Mouse (Mus musculus) testis, adult 2 months (tissue): ENCODE measurements around the gene Taco1. TPM values are rescaled to one million over a fixed set of nuclear protein-coding genes. Genes with fewer than 3 reads are reported as not detected.
A peak's percentile ranks its signal among the peaks of the same experiment; 100 is the strongest.

Experiments used
- H3K27ac ChIP-seq: fragments of 200-500 bp; 2 replicates; pipeline ENCODE4 v1.5.1; 2012; ENCODE audit warnings: low read depth, low read length; ENCODE audit not compliant: control insufficient read depth, insufficient read depth
- H3K27me3 ChIP-seq: fragments of 200-500 bp; 2 replicates; pipeline ENCODE4 v1.6.1; 2012; ENCODE audit warnings: mild to moderate bottlenecking, low read length, moderate library complexity; ENCODE audit not compliant: control insufficient read depth, insufficient read depth
- H3K36me3 ChIP-seq: fragments of 200-500 bp; 2 replicates; pipeline ENCODE4 v1.6.1; 2012; ENCODE audit warnings: mild to moderate bottlenecking, low read length; ENCODE audit not compliant: control insufficient read depth, insufficient read depth
- H3K4me1 ChIP-seq: fragments of 200-500 bp; 2 replicates; pipeline ENCODE4 v1.6.1; 2012; ENCODE audit warnings: low read length; ENCODE audit not compliant: control insufficient read depth, insufficient read depth
- H3K4me3 ChIP-seq: fragments of 200-500 bp; 2 replicates; pipeline ENCODE4 v1.5.1; 2012; ENCODE audit warnings: low read depth, mild to moderate bottlenecking, low read length, moderate library complexity, mixed read lengths; ENCODE audit not compliant: control insufficient read depth
- CTCF ChIP-seq: fragments of 200-500 bp; IDR thresholded peaks from 2 replicates; pipeline ENCODE4 v1.5.1; 2012; ENCODE audit warnings: low read depth, mild to moderate bottlenecking, inconsistent platforms, low read length, moderate library complexity; ENCODE audit not compliant: control insufficient read depth, insufficient read depth, insufficient replicate concordance
- POLR2A ChIP-seq: fragments of 200-500 bp; IDR thresholded peaks from 2 replicates; pipeline ENCODE4 v1.6.1; 2012; ENCODE audit warnings: low read depth, mild to moderate bottlenecking, inconsistent platforms, low read length, moderate library complexity; ENCODE audit not compliant: control insufficient read depth
- polyA plus RNA-seq: library from polyadenylated mRNA; depleted of rRNA; stranded (reverse); fragments of >200 nt; gene quantifications from 2 replicates; pipeline ENCODE4 v1.2.3, GENCODE M21; 2012; rRNA removed

Gene Taco1
- polyA plus RNA-seq, 1 experiment: 3.5 TPM

DNA sequence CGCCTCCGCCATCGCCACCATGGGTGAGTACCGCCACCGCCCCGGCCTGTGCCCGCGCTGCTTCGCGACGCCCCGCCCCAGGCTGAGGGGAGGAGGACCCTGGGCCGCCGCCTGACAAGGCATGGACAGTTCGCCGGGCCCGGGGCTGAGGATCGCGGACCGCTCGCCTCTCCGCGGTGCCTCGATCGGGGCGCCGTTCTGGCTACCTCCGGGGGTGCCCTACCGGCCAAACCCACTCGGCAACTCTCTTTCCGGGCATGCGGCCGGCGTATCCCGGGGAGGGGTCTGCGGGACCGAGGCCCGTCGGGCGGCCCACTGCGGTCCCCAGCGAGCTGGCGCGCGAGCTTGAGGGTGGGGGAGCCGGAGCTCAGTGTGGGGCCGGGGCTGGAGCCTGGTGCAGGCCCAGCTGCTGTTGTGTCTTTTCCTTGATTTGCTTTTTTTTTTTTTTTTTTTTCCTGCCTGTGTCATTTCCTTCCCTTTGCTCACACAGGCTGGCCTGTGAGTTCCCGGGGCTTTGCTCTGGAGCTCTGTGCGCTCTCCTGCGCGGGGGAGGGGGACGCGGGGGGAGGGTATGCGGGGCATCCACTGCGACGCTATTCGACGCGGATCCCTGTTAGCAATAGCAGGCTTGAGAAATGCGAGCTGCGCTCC, 19.2 kb downstream of the Taco1 start:
- H3K4me1 ChIP-seq: peaks cover 3% of the 10 kb centered on the region
- H3K27me3 ChIP-seq: no peaks in the 10 kb centered on the region
- no peaks in the 10 kb centered on the region for H3K36me3 ChIP-seq
- peak overlapping the region; percentile 96 for H3K4me3 ChIP-seq
- H3K27ac ChIP-seq: peak overlapping the region; percentile 88
- no peak for TF ChIP-seq CTCF
- no peak for TF ChIP-seq POLR2A

DNA sequence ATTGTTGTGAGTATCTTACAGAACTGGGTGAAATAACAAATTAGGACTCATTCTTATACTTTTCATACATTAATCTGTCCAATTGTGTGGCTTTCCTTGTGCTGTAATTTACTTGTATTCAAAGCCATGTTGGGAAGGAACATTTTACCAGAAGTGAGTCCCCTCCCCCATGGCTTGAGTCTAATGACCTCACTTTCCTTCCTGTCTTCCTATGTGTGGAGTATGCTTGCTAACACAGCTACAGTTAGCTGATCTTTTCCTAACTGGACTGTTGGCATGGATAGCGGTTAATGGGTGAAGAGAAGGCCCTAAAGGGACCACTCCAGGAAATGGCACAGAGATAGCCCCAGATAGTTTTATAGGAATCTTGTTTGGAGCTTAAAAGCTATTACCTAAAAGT, 32.4 kb downstream of the Taco1 start:
- no peaks in the 10 kb centered on the region for H3K36me3 ChIP-seq
- no peaks in the 10 kb centered on the region for H3K4me1 ChIP-seq
- no peak for TF ChIP-seq POLR2A
- TF ChIP-seq CTCF: no peak
- H3K27me3 ChIP-seq: no peaks in the 10 kb centered on the region
- no peak overlapping the region for H3K27ac ChIP-seq
- no peak overlapping the region for H3K4me3 ChIP-seq

DNA sequence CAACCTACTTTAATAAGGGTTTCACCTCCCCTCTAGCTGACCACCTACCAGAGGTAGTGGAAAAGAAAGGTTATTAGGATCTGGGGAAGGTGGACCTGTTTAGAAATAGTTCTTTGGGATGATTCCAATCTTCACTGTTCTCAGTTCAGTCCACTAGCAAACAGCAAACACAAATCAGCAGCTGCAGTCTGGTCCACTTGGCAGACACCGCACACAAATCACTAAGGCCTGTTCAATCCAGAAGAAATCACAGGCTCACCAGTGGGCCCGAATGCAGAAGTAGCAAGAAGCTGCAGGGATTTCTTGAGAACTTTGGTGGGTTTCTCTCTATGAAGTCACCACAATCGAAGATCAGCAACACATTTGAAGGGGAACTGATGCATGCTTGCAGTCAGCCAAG, 37.0 kb downstream of the Taco1 start:
- H3K4me1 ChIP-seq: no peaks in the 10 kb centered on the region
- H3K36me3 ChIP-seq: no peaks in the 10 kb centered on the region
- H3K27ac ChIP-seq: no peak overlapping the region
- H3K27me3 ChIP-seq: no peaks in the 10 kb centered on the region
- TF ChIP-seq POLR2A: no peak
- no peak overlapping the region for H3K4me3 ChIP-seq

DNA sequence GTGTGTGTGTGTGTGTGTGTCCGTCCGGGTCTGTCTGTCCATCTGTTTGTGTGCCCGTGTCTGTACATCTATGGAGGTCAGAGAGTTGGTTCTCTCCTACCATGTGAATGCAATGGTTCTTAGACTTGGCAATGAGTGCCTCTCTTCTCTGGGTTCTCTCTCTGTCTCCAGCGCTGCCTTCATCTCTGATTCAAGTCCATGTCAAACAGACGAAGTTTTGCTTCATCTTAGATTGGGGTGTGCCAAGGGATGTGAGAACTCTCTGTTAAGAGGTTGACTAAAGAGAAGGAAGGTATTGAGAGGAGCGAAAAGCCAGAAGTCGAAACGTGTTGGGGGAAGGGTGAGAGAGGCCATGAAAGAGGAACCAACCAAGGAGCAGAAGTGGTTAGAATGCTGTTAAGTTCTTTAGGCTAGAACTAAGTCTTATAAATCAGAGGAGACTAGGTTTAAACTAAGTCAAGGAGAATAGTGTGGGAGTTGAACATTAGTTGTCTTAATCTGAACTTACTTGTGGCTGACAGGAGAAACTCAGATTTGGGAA, 40.3 kb downstream of the Taco1 start:
- Histone ChIP-seq H3K4me1 (no peaks in the 10 kb centered on the region), H3K27me3 (no peaks in the 10 kb centered on the region), H3K27ac (no peak overlapping the region), H3K36me3 (no peaks in the 10 kb centered on the region; the same call in 1 of the 2 replicates), H3K4me3 (no peak overlapping the region)
- TF ChIP-seq POLR2A: no peak
- no peak for TF ChIP-seq CTCF

DNA sequence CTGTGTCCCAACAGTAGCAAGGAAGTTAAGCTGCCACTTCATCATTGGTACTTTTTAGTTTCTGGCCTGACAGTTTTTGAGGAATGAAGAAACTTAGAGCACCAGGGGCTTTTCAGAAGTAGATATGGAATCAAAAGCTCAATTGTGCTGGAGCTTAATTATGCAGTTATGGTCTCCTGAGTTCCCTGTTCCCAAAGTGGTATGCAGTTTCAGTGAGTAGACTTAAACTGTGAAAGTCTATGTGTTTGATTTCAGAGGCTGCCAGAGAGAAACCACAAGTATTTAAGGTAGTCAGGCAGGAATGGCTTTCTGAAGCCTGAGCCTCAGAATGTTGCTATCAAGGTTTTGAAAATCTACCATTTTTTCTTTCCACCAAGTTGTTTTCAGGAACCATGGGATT, 45.8 kb downstream of the Taco1 start:
- H3K27me3 ChIP-seq: no peaks in the 10 kb centered on the region
- H3K27ac ChIP-seq: no peak overlapping the region
- no peak for TF ChIP-seq CTCF
- no peak for TF ChIP-seq POLR2A
- H3K36me3 ChIP-seq: no peaks in the 10 kb centered on the region; the same call in 1 of the 2 replicates
- H3K4me1 ChIP-seq: no peaks in the 10 kb centered on the region
- no peak overlapping the region for H3K4me3 ChIP-seq

DNA sequence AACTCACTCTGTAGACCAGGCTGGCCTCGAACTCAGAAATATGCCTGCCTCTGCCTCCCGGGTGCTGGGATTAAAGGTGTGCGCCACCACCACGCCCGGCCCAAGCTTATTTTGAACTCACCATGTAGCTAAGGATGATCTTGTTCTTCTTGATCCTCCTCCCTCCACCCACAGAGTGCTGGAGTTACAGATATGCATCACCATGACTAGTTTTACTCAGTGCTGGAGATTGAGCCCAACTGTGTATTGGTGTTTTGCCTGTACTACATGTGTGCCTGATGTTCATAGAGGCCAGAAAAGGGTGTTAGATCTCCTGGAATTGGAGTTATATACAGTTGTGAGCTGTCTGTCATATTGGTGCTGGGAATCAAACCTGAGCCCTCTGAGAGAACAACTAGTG, 56.4 kb downstream of the Taco1 start:
- H3K36me3 ChIP-seq: no peaks in the 10 kb centered on the region; the same call in 1 of the 2 replicates
- H3K4me3 ChIP-seq: no peak overlapping the region
- no peaks in the 10 kb centered on the region for H3K27me3 ChIP-seq
- no peaks in the 10 kb centered on the region for H3K4me1 ChIP-seq
- H3K27ac ChIP-seq: no peak overlapping the region
- TF ChIP-seq CTCF: no peak
- TF ChIP-seq POLR2A: no peak

DNA sequence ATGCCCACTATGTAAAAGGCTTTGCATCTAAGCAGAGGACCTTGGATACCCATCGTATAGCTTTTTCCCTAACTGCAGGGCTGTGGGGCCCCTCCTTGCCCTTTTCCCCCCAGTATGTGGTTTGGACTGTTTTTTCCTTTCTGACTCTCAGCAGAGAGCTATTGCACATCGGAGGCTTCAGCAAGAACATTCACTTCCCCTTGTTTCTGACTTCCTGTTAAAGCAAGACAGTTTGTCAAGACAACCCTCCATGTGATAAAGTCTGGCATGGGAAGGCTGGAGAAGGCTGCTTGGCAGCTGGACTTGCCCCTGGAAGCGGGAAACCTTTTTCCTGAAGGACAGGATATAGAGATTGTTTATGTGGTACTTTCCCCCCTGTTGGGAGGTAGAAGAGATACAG, 56.9 kb downstream of the Taco1 start:
- no peaks in the 10 kb centered on the region; the same call in 1 of the 2 replicates for H3K36me3 ChIP-seq

More for the DNA sequence above, 56.9 kb downstream of the Taco1 start:
- H3K4me1 ChIP-seq: no peaks in the 10 kb centered on the region
- H3K27ac ChIP-seq: no peak overlapping the region
- H3K4me3 ChIP-seq: no peak overlapping the region
- H3K27me3 ChIP-seq: no peaks in the 10 kb centered on the region
- TF ChIP-seq POLR2A (no peak), CTCF (no peak)

Other genes starting within 250 kb of the Taco1 start
- gene Cyb561, start 112.7 kb upstream of the Taco1 start, polyA plus RNA-seq: 21.8 and 36.1 TPM in 2 replicates
- gene Ace, start 98.1 kb upstream of the Taco1 start, polyA plus RNA-seq: 389 and 421 TPM in 2 replicates
- 78.7 and 82.6 TPM in 2 replicates for gene Ace3, start 71.4 kb upstream of the Taco1 start, polyA plus RNA-seq
- 0.41 and 0.46 TPM in 2 replicates for gene Kcnh6, start 57.9 kb upstream of the Taco1 start, polyA plus RNA-seq
- 65.9 and 66.7 TPM in 2 replicates for gene Dcaf7, start 29.2 kb upstream of the Taco1 start, polyA plus RNA-seq
- 10.5 and 11.3 TPM in 2 replicates for gene Map3k3, start 18.6 kb downstream of the Taco1 start, polyA plus RNA-seq
- gene Gm10840, start 94.8 kb downstream of the Taco1 start, polyA plus RNA-seq: 124 and 142 TPM in 2 replicates
- 1,077 and 1,168 TPM in 2 replicates for gene Limd2, start 94.8 kb downstream of the Taco1 start, polyA plus RNA-seq
- gene Strada, start 136.1 kb downstream of the Taco1 start, polyA plus RNA-seq: 153 and 157 TPM in 2 replicates
- 8.2 and 11.0 TPM in 2 replicates for gene Ccdc47, start 150.3 kb downstream of the Taco1 start, polyA plus RNA-seq
- gene Ddx42, start 150.9 kb downstream of the Taco1 start, polyA plus RNA-seq: 12.0 and 13.2 TPM in 2 replicates
- 16.0 and 17.2 TPM in 2 replicates for gene Ftsj3, start 190.0 kb downstream of the Taco1 start, polyA plus RNA-seq
- gene Psmc5, start 190.1 kb downstream of the Taco1 start, polyA plus RNA-seq: 81.2 and 90.9 TPM in 2 replicates
- 74.7 and 74.9 TPM in 2 replicates for gene Smarcd2, start 206.9 kb downstream of the Taco1 start, polyA plus RNA-seq
- gene Tcam1, start 210.6 kb downstream of the Taco1 start, polyA plus RNA-seq: 92.3 and 97.5 TPM in 2 replicates
- gene Gh, start 235.8 kb downstream of the Taco1 start, polyA plus RNA-seq: not detected in 2 replicates
- 0.09 and 0.16 TPM in 2 replicates for gene Cd79b, start 248.7 kb downstream of the Taco1 start, polyA plus RNA-seq